Mouse (Mus musculus) hindlimb bud, embryonic 11.5 days (tissue): ENCODE results near the gene BC025920.

ENCODE experiments used
- DNase-seq: peaks from one replicate; pipeline ENCODE4 v3.0.0-alpha.2; 2012; ENCODE audit warnings: low read depth, low spot score; ENCODE audit errors: extremely low spot score

BC025920 gene

GRCm38 (mm10) chr10:81572975-81573374 is 33.1 kb upstream of the BC025920 start:
- DNase-seq: no peak

GRCm38 (mm10) chr10:81574081-81575056 is 31.7 kb upstream of the BC025920 start, which contains the start of gene Tle2:
Gene Tle2, plus strand, starts transcription at chr10:81574561.
- no peak for DNase-seq

GRCm38 (mm10) chr10:81575208-81575631 is 30.9 kb upstream of the BC025920 start:
- DNase-seq: no peak

- no peak for DNase-seq
Measured at GRCm38 (mm10) chr10:81575695-81576094, 30.4 kb upstream of the BC025920 start.

- no peak for DNase-seq
Measured at GRCm38 (mm10) chr10:81579967-81580366, 26.1 kb upstream of the BC025920 start.

- DNase-seq: no peak
Measured at GRCm38 (mm10) chr10:81580441-81581070, 25.5 kb upstream of the BC025920 start.

GRCm38 (mm10) chr10:81583347-81583746 is 22.7 kb upstream of the BC025920 start:
- no peak for DNase-seq

GRCm38 (mm10) chr10:81588739-81589138 is 17.3 kb upstream of the BC025920 start:
- DNase-seq: no peak

GRCm38 (mm10) chr10:81591846-81592245 is 14.2 kb upstream of the BC025920 start:
- DNase-seq: no peak

- DNase-seq: no peak
Measured at GRCm38 (mm10) chr10:81592631-81593030, 13.4 kb upstream of the BC025920 start.

GRCm38 (mm10) chr10:81593223-81593622 is 12.8 kb upstream of the BC025920 start:
- DNase-seq: no peak

GRCm38 (mm10) chr10:81593935-81594334 is 12.1 kb upstream of the BC025920 start:
- no peak for DNase-seq

GRCm38 (mm10) chr10:81595599-81595998 is 10.5 kb upstream of the BC025920 start:
- DNase-seq: no peak

GRCm38 (mm10) chr10:81596611-81597010 is 9.5 kb upstream of the BC025920 start:
- no peak for DNase-seq

GRCm38 (mm10) chr10:81597137-81597950 is 8.7 kb upstream of the BC025920 start:
- DNase-seq: no peak

GRCm38 (mm10) chr10:81598342-81598741 is 7.7 kb upstream of the BC025920 start:
- no peak for DNase-seq

- no peak for DNase-seq
Measured at GRCm38 (mm10) chr10:81598871-81599270, 7.2 kb upstream of the BC025920 start.

- no peak for DNase-seq
Measured at GRCm38 (mm10) chr10:81599630-81600029, 6.4 kb upstream of the BC025920 start.

GRCm38 (mm10) chr10:81600096-81600495 is 6.0 kb upstream of the BC025920 start:
- no peak for DNase-seq

- peak; percentile 90 for DNase-seq
Measured at GRCm38 (mm10) chr10:81600738-81601203, 5.3 kb upstream of the BC025920 start, which contains the start of gene Tle6. Gene Tle6, minus strand, starts transcription at chr10:81601073.

- DNase-seq: no peak
Measured at GRCm38 (mm10) chr10:81601396-81601905, 4.6 kb upstream of the BC025920 start.
